Mouse (Mus musculus) limb, embryonic 15.5 days (tissue): ENCODE measurements around the gene Rnf113a2. TPM values are rescaled to one million over a fixed set of nuclear protein-coding genes. Genes with fewer than 3 reads are reported as not detected.

Experiments
- ATAC-seq: fragments of 200-750 bp; cut with Nextera tagmentation; 2 replicates; pipeline ENCODE4 v1.8.0; 2017; ENCODE audit warnings: low read depth, moderate TSS enrichment; ENCODE audit not compliant: insufficient number of reproducible peaks, low FRiP score, low TSS enrichment
- H3K27ac ChIP-seq: fragments of 300-500 bp; sonication (generic); 2 replicates; pipeline ENCODE4 v1.5.1; 2015; ENCODE audit warnings: moderate library complexity, mild to moderate bottlenecking, inconsistent platforms
- H3K27me3 ChIP-seq: fragments of 300-500 bp; sonication (generic); 2 replicates; pipeline ENCODE4 v1.6.1; 2015; ENCODE audit warnings: inconsistent platforms
- H3K36me3 ChIP-seq: fragments of 300-500 bp; sonication (generic); 2 replicates; pipeline ENCODE4 v1.6.1; 2015; ENCODE audit warnings: inconsistent platforms
- H3K4me1 ChIP-seq: fragments of 300-500 bp; sonication (generic); 2 replicates; pipeline ENCODE4 v1.6.1; 2015; ENCODE audit warnings: inconsistent platforms
- H3K4me2 ChIP-seq: fragments of 300-500 bp; sonication (generic); 2 replicates; pipeline ENCODE4 v1.6.1; 2015; ENCODE audit warnings: mild to moderate bottlenecking, inconsistent platforms
- H3K4me3 ChIP-seq: fragments of 300-500 bp; sonication (generic); 2 replicates; pipeline ENCODE4 v1.5.1; 2015; ENCODE audit warnings: mild to moderate bottlenecking, inconsistent platforms
- H3K9ac ChIP-seq: fragments of 300-500 bp; sonication (generic); 2 replicates; pipeline ENCODE4 v1.6.1; 2015; ENCODE audit warnings: inconsistent platforms
- H3K9me3 ChIP-seq: fragments of 300-500 bp; sonication (generic); 2 replicates; pipeline ENCODE4 v1.6.1; 2016; ENCODE audit warnings: inconsistent platforms
- WGBS: fragments of 180-500 bp; shearing (Covaris S2); methylation state at CpG from one replicate; pipeline ENCODE4 v1.1.7; 2015; 5-methylcytosine and 5-hydroxymethylcytosine counted together
- polyA plus RNA-seq: library from polyadenylated mRNA; unstranded; fragments of >200 nt; fragmentation: Nextera tagmentation; extraction: Ambion mirVana; gene quantifications from 2 replicates; pipeline ENCODE4 v1.2.1, GENCODE M21; 2015

Rnf113a2 gene
- polyA plus RNA-seq, 1 experiment from 2014 or later = 24.7 TPM

- Histone ChIP-seq H3K9ac (no peak overlapping the region), H3K9me3 (no peaks in the 10 kb centered on the region), H3K4me2 (no peak overlapping the region), H3K4me3 (no peak overlapping the region), H3K4me1 (no peaks in the 10 kb centered on the region), H3K36me3 (no peaks in the 10 kb centered on the region), H3K27ac (no peak overlapping the region), H3K27me3 (no peaks in the 10 kb centered on the region)
- no peak for ATAC-seq
- 83% methylated on average over 14 of the region's 14 CpGs for WGBS
Measured at GRCm38 (mm10) chr12:84396947-84397679, 19.9 kb upstream of the Rnf113a2 start.

DNA sequence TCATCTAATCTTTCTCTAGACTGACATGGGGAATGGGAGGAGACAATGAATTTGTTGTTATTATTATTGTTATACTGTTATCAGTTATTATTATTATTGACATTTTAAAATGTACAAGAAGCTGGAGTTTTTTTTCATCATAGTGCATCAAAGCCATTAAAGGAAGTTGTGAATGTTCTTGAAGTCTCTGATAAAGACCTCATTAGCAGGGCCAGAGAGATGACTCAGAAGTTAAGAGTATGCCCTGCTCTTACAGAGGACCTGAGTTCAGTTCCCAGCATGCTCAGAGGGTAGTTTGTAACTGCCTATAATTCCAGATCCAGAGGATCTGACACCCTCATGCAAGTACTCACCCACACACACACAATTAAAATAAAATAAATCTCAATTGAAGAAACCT lies 19.3 kb upstream of the Rnf113a2 start:
- ATAC-seq = no peak
- Histone ChIP-seq H3K27ac (no peak overlapping the region), H3K36me3 (no peaks in the 10 kb centered on the region), H3K4me2 (no peak overlapping the region), H3K9me3 (no peaks in the 10 kb centered on the region), H3K4me1 (no peaks in the 10 kb centered on the region), H3K4me3 (no peak overlapping the region), H3K27me3 (no peaks in the 10 kb centered on the region), H3K9ac (no peak overlapping the region)

GRCm38 (mm10) chr12:84398629-84399028 lies 18.4 kb upstream of the Rnf113a2 start:
- no peaks in the 10 kb centered on the region for H3K36me3 ChIP-seq
- H3K4me2 ChIP-seq = no peak overlapping the region
- ATAC-seq = no peak
- no peak overlapping the region for H3K4me3 ChIP-seq
- H3K27ac ChIP-seq = no peak overlapping the region
- H3K4me1 ChIP-seq = no peaks in the 10 kb centered on the region
- H3K27me3 ChIP-seq = no peaks in the 10 kb centered on the region
- 74% methylated on average over 5 of the region's 5 CpGs for WGBS
- no peak overlapping the region for H3K9ac ChIP-seq
- H3K9me3 ChIP-seq = no peaks in the 10 kb centered on the region

DNA sequence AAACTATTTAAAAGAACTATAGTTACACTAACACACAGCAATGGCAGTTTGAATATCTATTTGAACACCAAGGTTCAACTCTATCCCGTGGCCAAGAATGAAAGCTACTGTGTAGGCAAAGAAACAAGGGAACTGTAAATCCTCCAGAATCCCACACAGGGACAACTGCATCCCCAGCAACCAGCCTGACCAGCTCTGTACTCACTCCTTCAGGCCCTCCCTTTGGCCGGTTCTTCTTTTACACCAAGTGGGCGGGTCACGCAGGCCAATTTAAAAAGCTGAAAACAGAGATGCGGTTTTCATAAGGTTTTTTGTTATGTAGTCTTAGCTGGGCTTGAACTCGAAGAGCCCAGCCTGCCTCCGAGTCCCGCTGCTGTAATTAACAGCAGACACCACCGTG lies 17.9 kb upstream of the Rnf113a2 start:
- WGBS = 72% methylated on average over 9 of the region's 9 CpGs

GRCm38 (mm10) chr12:84399663-84400062 lies 17.3 kb upstream of the Rnf113a2 start:
- 75% methylated on average over 9 of the region's 9 CpGs for WGBS

More for the DNA sequence above, 17.9 kb upstream of the Rnf113a2 start:
- H3K9ac ChIP-seq = no peak overlapping the region
- H3K36me3 ChIP-seq = no peaks in the 10 kb centered on the region
- no peaks in the 10 kb centered on the region for H3K4me1 ChIP-seq
- ATAC-seq = no peak
- H3K4me3 ChIP-seq = no peak overlapping the region
- no peak overlapping the region for H3K27ac ChIP-seq
- no peaks in the 10 kb centered on the region for H3K9me3 ChIP-seq
- H3K4me2 ChIP-seq = no peak overlapping the region
- H3K27me3 ChIP-seq = no peaks in the 10 kb centered on the region

DNA sequence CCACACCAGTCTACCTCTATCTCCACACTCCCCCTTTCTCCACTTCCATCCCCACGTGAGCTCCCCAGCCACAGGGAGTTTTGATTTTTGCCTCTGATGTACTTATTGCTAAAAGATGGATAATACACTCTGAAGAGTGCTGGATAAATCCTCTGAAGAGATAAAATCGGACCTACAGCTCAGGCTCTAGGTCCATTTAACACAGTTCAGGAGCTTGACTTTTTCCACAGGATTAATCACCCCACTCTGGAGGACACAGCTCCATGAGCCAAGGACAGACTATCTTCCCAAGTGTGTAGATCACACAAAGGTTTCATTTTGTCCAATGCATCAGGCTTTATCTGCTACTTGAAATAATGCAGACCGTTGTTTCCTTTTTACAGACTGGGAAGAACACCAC lies 16.9 kb upstream of the Rnf113a2 start:
- H3K27ac ChIP-seq = no peak overlapping the region
- no peaks in the 10 kb centered on the region for H3K9me3 ChIP-seq
- no peak overlapping the region for H3K4me3 ChIP-seq
- no peaks in the 10 kb centered on the region for H3K36me3 ChIP-seq
- no peak for ATAC-seq
- 79% methylated on average over 3 of the region's 3 CpGs for WGBS
- no peak overlapping the region for H3K9ac ChIP-seq
- H3K27me3 ChIP-seq = no peaks in the 10 kb centered on the region
- H3K4me1 ChIP-seq = no peaks in the 10 kb centered on the region
- H3K4me2 ChIP-seq = no peak overlapping the region

More at GRCm38 (mm10) chr12:84399663-84400062, 17.3 kb upstream of the Rnf113a2 start:
- ATAC-seq = no peak
- H3K27me3 ChIP-seq = no peaks in the 10 kb centered on the region
- no peak overlapping the region for H3K27ac ChIP-seq
- no peak overlapping the region for H3K4me3 ChIP-seq
- no peak overlapping the region for H3K9ac ChIP-seq
- H3K9me3 ChIP-seq = no peaks in the 10 kb centered on the region
- no peak overlapping the region for H3K4me2 ChIP-seq
- no peaks in the 10 kb centered on the region for H3K4me1 ChIP-seq
- no peaks in the 10 kb centered on the region for H3K36me3 ChIP-seq

GRCm38 (mm10) chr12:84400653-84401052 lies 16.3 kb upstream of the Rnf113a2 start:
- no peak overlapping the region for H3K27ac ChIP-seq
- no peaks in the 10 kb centered on the region for H3K27me3 ChIP-seq
- no peaks in the 10 kb centered on the region for H3K4me1 ChIP-seq
- H3K9ac ChIP-seq = no peak overlapping the region
- no peak overlapping the region for H3K4me2 ChIP-seq
- WGBS = 65% methylated on average over 3 of the region's 3 CpGs
- no peaks in the 10 kb centered on the region for H3K9me3 ChIP-seq
- H3K4me3 ChIP-seq = no peak overlapping the region
- ATAC-seq = no peak
- H3K36me3 ChIP-seq = no peaks in the 10 kb centered on the region

DNA sequence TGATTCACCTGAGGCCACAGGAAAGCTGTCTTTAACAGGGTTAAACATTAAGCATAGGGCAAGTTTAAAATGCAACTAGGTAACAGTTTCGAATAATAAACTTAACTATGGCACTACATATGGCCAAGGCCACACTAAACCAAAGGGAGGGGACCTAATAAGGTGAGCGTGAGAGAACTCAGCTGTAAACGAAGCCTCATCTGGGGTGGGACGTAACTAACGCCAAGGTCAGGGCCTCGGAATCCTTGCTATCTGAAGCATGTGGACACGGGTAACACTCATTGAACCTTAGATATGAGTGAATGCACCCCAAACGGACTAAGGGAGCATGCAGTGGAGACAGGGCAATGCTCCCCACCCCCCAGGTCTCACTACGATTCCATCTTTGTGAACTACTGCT lies 14.1 kb upstream of the Rnf113a2 start:
- H3K9me3 ChIP-seq = no peaks in the 10 kb centered on the region
- H3K4me3 ChIP-seq = no peak overlapping the region
- H3K27me3 ChIP-seq = no peaks in the 10 kb centered on the region
- no peak overlapping the region for H3K9ac ChIP-seq
- no peak overlapping the region for H3K4me2 ChIP-seq
- H3K4me1 ChIP-seq = peaks cover 3% of the 10 kb centered on the region; the same call in 1 of the 2 replicates
- ATAC-seq = no peak
- WGBS = 65% methylated on average over 9 of the region's 9 CpGs
- no peaks in the 10 kb centered on the region for H3K36me3 ChIP-seq
- no peak overlapping the region for H3K27ac ChIP-seq

GRCm38 (mm10) chr12:84404541-84404940 lies 12.5 kb upstream of the Rnf113a2 start:
- Histone ChIP-seq H3K9ac (no peak overlapping the region), H3K27ac (no peak overlapping the region), H3K27me3 (no peaks in the 10 kb centered on the region), H3K36me3 (no peaks in the 10 kb centered on the region), H3K4me3 (no peak overlapping the region), H3K4me2 (no peak overlapping the region), H3K4me1 (peaks cover 12% of the 10 kb centered on the region; the same call in 1 of the 2 replicates), H3K9me3 (no peaks in the 10 kb centered on the region)
- no peak for ATAC-seq
- 93% methylated on average over 6 of the region's 6 CpGs for WGBS

GRCm38 (mm10) chr12:84407259-84407658 lies 9.7 kb upstream of the Rnf113a2 start:
- H3K27me3 ChIP-seq = no peaks in the 10 kb centered on the region

DNA sequence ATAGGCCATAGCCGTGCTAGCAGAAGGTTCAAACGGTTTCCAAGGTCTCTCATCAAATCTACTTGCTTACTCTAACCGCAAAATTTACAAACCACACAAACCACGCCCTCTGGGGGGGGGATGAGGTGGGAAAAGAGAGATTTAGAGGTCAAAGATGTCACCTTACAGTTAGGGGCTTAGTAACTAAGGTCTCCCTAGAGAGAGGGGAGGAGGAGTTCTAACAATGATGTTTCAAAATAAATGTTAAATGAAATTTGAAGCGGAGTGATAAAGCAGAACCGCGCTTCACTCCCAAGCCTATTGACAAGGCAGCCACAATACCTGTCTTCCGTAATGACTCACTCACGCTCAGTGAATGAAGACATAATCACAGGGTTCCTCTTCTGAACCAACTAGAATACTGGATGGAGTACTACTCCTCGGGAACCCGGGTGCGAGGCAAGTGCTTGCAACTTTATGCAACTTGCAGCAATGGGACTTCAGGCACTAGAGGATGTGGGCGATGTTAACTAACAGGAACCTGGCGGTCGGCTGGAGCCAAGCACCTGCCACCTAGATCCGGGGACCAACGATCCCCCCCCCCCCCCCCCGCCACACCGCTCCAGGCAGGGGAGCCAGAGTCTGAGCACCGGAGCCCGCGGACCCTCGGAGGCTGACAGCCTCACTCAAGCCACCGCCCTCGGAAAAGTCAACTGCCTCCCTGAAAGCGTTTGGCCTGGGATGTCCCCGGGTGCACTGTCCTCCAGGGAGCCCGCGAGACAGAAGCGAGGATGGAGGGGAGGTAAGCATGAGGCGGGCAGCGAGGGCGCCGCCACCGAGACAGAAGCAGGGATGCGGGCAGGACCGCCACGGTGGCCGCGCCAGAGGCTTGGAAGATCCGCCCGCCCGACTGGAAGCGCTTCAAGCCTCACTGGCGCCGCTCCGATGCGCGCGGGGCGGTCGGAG lies 8.8 kb upstream of the Rnf113a2 start:
- no peaks in the 10 kb centered on the region for H3K27me3 ChIP-seq
- no peaks in the 10 kb centered on the region for H3K9me3 ChIP-seq
- H3K4me2 ChIP-seq = peak overlapping the region; percentile 90
- peak; percentile 57; the same call in 1 of the 2 replicates for ATAC-seq
- peak overlapping the region; percentile 81 for H3K4me3 ChIP-seq
- peak overlapping the region; percentile 79 for H3K27ac ChIP-seq
- peak overlapping the region; percentile 59 for H3K9ac ChIP-seq
- H3K4me1 ChIP-seq = peaks cover 12% of the 10 kb centered on the region; the same call in 1 of the 2 replicates
- under 1% methylated on average over 50 of the region's 52 CpGs for WGBS
- no peaks in the 10 kb centered on the region for H3K36me3 ChIP-seq

More at GRCm38 (mm10) chr12:84407259-84407658, 9.7 kb upstream of the Rnf113a2 start:
- H3K9ac ChIP-seq = no peak overlapping the region
- no peaks in the 10 kb centered on the region for H3K9me3 ChIP-seq
- peaks cover 12% of the 10 kb centered on the region; the same call in 1 of the 2 replicates for H3K4me1 ChIP-seq
- no peak overlapping the region for H3K27ac ChIP-seq
- WGBS = 52% methylated on average over 4 of the region's 4 CpGs
- no peak overlapping the region for H3K4me3 ChIP-seq
- H3K4me2 ChIP-seq = no peak overlapping the region
- H3K36me3 ChIP-seq = no peaks in the 10 kb centered on the region
- no peak for ATAC-seq
